Mouse (Mus musculus): ENCODE results near the gene Vipr1. TPM values are rescaled to one million over a fixed set of nuclear protein-coding genes. Genes with fewer than 3 reads are reported as not detected.

Vipr1 gene
- 0.75 and 0.77 TPM in 2 replicates for polyA plus RNA-seq (2012; rRNA removed)

DNA sequence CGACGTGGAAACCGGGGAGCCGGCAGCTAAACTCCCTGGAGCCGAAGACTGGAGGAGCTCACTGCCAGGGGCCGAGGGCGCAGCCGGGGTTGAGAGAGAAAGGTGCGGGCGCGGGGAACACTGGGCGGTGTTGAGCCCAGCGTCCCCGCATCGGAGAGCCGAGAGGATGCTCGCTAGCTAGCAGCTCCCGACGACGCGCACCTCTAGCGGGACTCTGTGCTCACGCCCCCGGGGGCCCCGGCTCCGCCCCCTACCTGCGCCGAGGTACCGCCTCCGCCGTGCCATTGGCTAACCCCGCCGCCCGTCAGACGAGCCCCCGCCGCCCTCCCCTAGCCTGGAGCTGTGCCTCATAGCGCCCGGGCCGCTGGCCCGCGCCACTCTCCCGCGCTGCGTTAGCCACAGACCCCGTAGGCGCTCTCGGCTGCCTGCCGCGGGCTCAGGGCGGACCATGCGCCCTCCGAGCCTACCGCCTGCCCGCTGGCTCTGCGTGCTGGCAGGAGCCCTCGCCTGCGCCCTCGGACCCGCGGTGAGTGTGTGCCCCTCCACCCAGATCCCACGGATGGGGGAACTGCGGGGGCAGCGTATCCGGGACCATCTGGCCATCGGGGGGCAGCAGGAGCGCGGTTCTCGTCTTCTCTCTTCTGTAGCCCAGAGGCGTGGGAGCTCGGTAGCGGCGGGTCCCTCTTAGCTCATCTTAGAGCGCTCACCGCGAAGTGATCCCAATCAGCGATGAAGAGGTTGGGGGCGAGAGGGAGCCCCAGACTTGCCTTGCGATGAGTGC is at the start of gene Vipr1:
Gene Vipr1, plus strand, starts transcription at position 316 of the 781 bp plus-strand sequence.

GRCm38 (mm10) chr9:121642001-121642400 is 515 bp upstream of the Vipr1 start, which contains the start of gene Lyzl4:
Gene Lyzl4, minus strand, starts transcription at chr9:121642096.

DNA sequence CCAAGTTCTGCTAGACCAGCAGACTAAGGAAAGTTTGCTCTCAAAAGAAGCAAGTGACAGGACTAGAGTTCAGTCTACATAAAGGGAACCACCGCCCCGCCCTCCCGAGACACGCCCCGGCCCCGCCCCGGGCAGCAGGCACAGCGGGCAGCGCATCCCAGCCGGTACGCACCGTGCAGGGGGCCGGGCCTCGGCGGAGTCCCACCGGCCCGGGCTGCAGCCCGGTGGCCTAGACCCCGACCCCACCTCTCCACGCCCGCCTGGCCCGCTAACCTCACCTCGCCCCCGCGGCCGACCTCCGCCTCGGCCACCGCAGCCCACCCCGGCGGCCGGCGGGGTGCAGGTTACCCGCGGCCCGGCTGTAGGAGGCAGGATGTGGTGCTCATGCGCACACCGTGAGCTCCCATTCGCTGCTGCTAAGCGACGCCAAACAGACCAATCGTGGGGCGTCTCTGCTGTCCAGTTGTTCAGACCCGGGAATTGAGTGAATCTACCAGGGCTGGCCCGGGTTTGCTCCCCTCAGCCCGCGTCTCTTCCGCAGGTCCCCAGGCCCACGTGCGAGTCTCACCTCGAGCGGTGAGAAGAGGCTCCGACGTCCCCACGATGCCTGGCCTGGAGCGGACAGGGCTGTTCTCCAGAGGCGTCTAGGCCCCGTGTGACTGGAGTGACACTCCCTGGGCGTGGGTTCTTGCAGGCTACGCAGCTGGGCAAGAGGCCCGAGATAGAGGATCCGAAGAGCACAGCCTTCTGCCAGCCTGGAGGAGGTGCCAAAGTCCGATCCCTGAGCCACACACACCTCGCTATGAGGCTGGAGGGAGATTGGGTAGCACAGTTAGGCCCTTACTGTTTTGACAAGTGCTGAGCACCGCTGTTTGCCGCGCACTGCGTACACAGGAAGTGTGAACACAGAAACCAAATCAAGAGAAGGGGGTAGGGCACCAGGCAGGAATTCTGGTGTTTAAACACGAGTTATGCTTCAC is 62.4 kb downstream of the Vipr1 start, which contains the start of gene Sec22c:
Gene Sec22c, minus strand, starts transcription at position 845 of the 980 bp plus-strand sequence.

GRCm38 (mm10) chr9:121709898-121710583 is 67.5 kb downstream of the Vipr1 start, which contains the start of gene Ss18l2:
Gene Ss18l2, plus strand, starts transcription at chr9:121710329.

DNA sequence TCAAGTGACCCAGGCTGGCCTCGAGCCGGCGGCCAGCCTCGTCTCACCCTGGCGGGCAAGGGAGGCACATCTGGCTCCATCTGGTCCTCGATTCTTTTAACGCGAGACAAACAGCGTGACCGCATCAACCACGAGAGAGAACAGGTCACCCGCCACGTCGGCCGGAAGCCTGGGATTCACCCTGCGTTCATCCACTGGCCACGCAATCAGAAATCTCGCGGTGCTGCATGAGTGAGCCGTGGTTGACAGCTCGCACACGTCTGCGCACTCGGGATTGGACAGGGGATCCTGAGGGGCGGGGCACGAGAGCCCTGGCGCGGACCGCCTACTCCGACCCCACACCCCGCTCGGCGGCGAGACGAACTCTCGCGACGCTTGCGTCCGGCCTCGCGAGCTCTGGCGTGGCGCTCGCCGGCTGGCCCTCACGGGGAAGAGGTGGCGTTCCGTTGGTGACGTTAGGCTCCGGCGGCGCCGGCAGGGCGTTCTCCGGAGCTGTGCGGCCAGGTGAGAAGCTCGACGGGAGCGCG is 76.3 kb downstream of the Vipr1 start, which contains the start of gene Nktr:
Gene Nktr, plus strand, starts transcription at position 378 of the 527 bp plus-strand sequence.

Other genes with a start within 250 kb of the Vipr1 start
- 0.17 TPM in 1 of 2 replicates, not detected in the other for gene Cck, start 147.0 kb upstream of the Vipr1 start, polyA plus RNA-seq (2012; rRNA removed)
- gene Lyzl4, start 620 bp upstream of the Vipr1 start, polyA plus RNA-seq (2012; rRNA removed): 0.05 and 0.08 TPM in 2 replicates
- 1.6 and 1.7 TPM in 2 replicates for gene Sec22c, start 62.8 kb downstream of the Vipr1 start, polyA plus RNA-seq (2012; rRNA removed)
- 34.9 TPM in 2 replicates for gene Ss18l2, start 67.6 kb downstream of the Vipr1 start, polyA plus RNA-seq (2012; rRNA removed)
- gene Nktr, start 76.5 kb downstream of the Vipr1 start, polyA plus RNA-seq (2012; rRNA removed): 31.3 and 37.7 TPM in 2 replicates
- gene Zfp651, start 116.6 kb downstream of the Vipr1 start, polyA plus RNA-seq (2012; rRNA removed): 2.5 and 2.9 TPM in 2 replicates
- gene Klhl40, start 134.9 kb downstream of the Vipr1 start, polyA plus RNA-seq (2012; rRNA removed): 0.04 TPM in 1 of 2 replicates, not detected in the other
- gene Hhatl, start 149.8 kb downstream of the Vipr1 start, polyA plus RNA-seq (2012; rRNA removed): 0.03 and 0.06 TPM in 2 replicates
- gene Ccdc13, start 196.7 kb downstream of the Vipr1 start, polyA plus RNA-seq (2012; rRNA removed): 0.01 and 0.03 TPM in 2 replicates
- 30.3 and 36.7 TPM in 2 replicates for gene Higd1a, start 215.6 kb downstream of the Vipr1 start, polyA plus RNA-seq (2012; rRNA removed)

Measured in liver, embryonic 18 days (tissue).